Mouse (Mus musculus) liver, adult 2 months (tissue): Measurements from ENCODE around the gene Ehd1.

Experiments
- CTCF ChIP-seq: fragments of 200-500 bp; IDR thresholded peaks from 2 replicates; pipeline ENCODE4 v1.5.1; 2011; ENCODE audit warnings: low read depth, low read length, control low read depth
- POLR2A ChIP-seq: fragments of 200-500 bp; IDR thresholded peaks from 2 replicates; pipeline ENCODE4 v1.6.1; 2011; ENCODE audit warnings: low read length, control low read depth; ENCODE audit not compliant: insufficient read depth; ENCODE audit errors: extremely low read depth

GRCm38 (mm10) chr19:6264200-6264599, 12.3 kb upstream of the Ehd1 start:
- TF ChIP-seq CTCF (no peak), POLR2A (peak; percentile 48; the same call in 1 of the 2 replicates)
